Mouse (Mus musculus) ES-Bruce4 (cell line): Measurements from ENCODE around the gene Csmd2. TPM values are rescaled to one million over a fixed set of nuclear protein-coding genes. Genes with fewer than 3 reads are reported as not detected.

Source experiments
- H3K27ac ChIP-seq: 2 replicates; pipeline ENCODE4 v1.5.1; 2012; ENCODE audit warnings: low read length, inconsistent platforms; ENCODE audit not compliant: insufficient read depth
- H3K27me3 ChIP-seq: 2 replicates; pipeline ENCODE4 v1.6.1; 2012; ENCODE audit warnings: mild to moderate bottlenecking, low read length, inconsistent platforms; ENCODE audit not compliant: control insufficient read depth, poor library complexity, insufficient read depth, severe bottlenecking
- H3K36me3 ChIP-seq: 2 replicates; pipeline ENCODE4 v1.6.1; 2012; ENCODE audit warnings: inconsistent platforms, mild to moderate bottlenecking, low read length, moderate library complexity; ENCODE audit not compliant: control insufficient read depth, poor library complexity, insufficient read depth, severe bottlenecking
- H3K4me1 ChIP-seq: one replicate; pipeline ENCODE4 v1.8.1; 2011; ENCODE audit warnings: low read length; ENCODE audit not compliant: control insufficient read depth, insufficient read depth
- H3K4me3 ChIP-seq: 2 replicates; pipeline ENCODE4 v1.5.1; 2011; ENCODE audit warnings: low read depth, mild to moderate bottlenecking, low read length
- H3K9ac ChIP-seq: 2 replicates; pipeline ENCODE4 v1.6.1; 2012; ENCODE audit warnings: low read depth, mild to moderate bottlenecking, inconsistent platforms; ENCODE audit not compliant: poor library complexity, severe bottlenecking
- H3K9me3 ChIP-seq: replicated peaks from 2 replicates; pipeline ENCODE4 v1.6.1; 2012; ENCODE audit warnings: mild to moderate bottlenecking, low read length, inconsistent platforms; ENCODE audit not compliant: control insufficient read depth, poor library complexity, insufficient read depth, severe bottlenecking
- CTCF ChIP-seq: IDR thresholded peaks from one replicate; pipeline ENCODE4 v1.8.1; 2011; ENCODE audit warnings: low read depth, low read length
- EP300 ChIP-seq: IDR thresholded peaks from 2 replicates; pipeline ENCODE4 v1.6.1; 2011; ENCODE audit warnings: low read depth, low read length; ENCODE audit not compliant: insufficient read depth
- POLR2A ChIP-seq: IDR thresholded peaks from one replicate; pipeline ENCODE4 v1.8.1; 2011; ENCODE audit warnings: low read length; ENCODE audit not compliant: insufficient read depth
- polyA plus RNA-seq: library from polyadenylated mRNA; stranded (reverse); fragments of >200 nt; gene quantifications from 2 replicates; pipeline ENCODE4 v1.2.4, GENCODE M21; 2011; ENCODE audit warnings: low read depth; ENCODE audit not compliant: missing spikeins, insufficient read depth, insufficient read length

The Csmd2 gene
- polyA plus RNA-seq, 1 experiment, result 4.0 TPM

DNA sequence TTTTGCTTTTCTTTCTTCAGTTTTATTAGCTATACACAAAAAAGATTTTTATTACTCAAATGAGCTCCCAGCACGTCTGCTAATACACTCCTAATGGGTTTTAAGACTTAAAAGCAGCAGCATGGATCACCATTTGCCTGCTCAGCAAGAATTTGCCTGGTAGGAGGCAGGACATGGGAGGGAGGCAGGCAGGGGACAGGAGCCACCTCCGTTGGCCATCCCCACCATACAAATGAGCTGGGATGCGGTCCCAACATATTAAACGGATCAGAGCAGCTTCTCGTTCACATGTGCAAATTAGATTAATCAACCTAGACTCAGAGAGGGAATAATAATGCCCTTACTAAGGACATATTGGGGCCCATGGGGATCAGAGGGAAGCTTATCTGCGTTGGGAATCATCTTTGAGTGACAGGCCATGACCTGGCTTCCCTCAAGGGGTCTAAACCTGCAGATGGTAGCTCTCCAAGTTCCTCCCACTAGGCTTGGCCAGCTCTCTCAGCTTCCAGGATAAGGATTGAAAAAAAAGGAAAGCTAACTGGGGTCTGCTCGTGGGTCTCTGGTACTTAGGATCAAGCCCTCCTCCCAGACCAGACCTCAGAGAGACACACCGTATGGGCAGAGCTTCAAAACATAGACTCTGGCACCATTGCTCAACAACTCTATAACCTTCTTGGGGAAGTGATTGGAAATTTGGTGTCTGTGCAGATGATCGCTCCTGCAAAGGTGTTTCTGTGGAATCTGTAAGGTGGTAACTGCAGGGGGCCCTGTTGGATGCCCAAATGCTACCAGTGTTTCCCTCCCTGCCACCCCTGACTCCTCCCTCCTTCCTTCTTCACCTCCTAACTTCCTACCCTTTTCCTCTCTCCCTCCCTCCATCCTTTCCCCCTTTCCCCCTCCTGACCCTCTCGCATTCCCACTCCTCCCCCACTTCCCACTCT, 153.8 kb downstream of the Csmd2 start:
- no peaks in the 10 kb centered on the region; the same call in 1 of the 2 replicates for H3K27me3 ChIP-seq
- H3K9ac ChIP-seq, result no peak overlapping the region
- no peaks in the 10 kb centered on the region for H3K4me1 ChIP-seq
- TF ChIP-seq POLR2A (no peak), EP300 (no peak), CTCF (no peak)
- H3K4me3 ChIP-seq, result no peak overlapping the region
- H3K9me3 ChIP-seq, result no peaks in the 10 kb centered on the region
- H3K36me3 ChIP-seq, result no peaks in the 10 kb centered on the region
- H3K27ac ChIP-seq, result no peak overlapping the region

DNA sequence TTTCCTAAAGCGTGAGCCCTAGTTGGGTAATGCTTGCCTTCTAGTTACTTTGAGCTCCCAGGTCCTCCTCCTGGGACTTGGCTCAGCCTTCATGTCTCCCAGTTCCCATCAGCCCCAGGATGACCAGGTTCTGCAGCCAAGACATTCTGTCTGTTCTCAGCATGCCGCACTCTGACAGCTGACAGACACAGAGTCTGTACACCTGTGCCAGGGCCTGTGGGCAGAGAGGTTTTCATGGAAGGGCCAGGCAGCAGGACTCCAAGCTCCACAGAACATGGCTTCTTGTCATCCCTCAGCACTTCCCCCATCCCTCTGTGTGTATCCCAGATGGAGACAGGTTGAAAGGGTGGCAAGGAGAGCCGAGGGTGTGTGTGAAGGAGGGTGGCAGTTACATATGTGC, 154.6 kb downstream of the Csmd2 start:
- no peak overlapping the region for H3K27ac ChIP-seq
- no peaks in the 10 kb centered on the region for H3K4me1 ChIP-seq
- no peak overlapping the region for H3K4me3 ChIP-seq
- no peaks in the 10 kb centered on the region for H3K36me3 ChIP-seq
- H3K27me3 ChIP-seq, result no peaks in the 10 kb centered on the region; the same call in 1 of the 2 replicates
- no peaks in the 10 kb centered on the region for H3K9me3 ChIP-seq
- TF ChIP-seq POLR2A (no peak), EP300 (no peak), CTCF (no peak)
- no peak overlapping the region for H3K9ac ChIP-seq

DNA sequence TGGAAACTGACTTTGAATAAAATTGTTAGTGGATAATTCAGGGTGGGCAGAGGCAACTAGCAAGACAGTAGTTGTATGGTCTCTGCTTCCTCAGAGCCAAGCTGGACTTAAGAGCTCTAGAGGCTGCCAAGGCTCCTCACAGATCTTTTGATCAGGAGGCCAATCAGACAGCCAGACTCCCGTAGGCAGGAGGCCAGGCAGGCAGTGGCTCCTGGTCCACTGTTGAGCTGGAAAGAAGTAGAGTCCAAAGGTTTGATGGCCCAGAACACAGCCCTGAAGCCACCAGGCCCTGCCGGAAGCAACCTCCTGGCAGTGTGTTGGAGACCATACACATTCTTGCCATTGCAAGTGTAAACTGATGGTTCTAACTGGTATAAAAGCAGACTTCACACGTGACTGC, 155.5 kb downstream of the Csmd2 start:
- no peaks in the 10 kb centered on the region for H3K9me3 ChIP-seq
- H3K27ac ChIP-seq, result no peak overlapping the region
- H3K9ac ChIP-seq, result no peak overlapping the region
- no peaks in the 10 kb centered on the region for H3K4me1 ChIP-seq
- H3K4me3 ChIP-seq, result no peak overlapping the region
- H3K36me3 ChIP-seq, result no peaks in the 10 kb centered on the region
- no peaks in the 10 kb centered on the region; the same call in 1 of the 2 replicates for H3K27me3 ChIP-seq
- TF ChIP-seq EP300 (no peak), POLR2A (no peak), CTCF (no peak)

DNA sequence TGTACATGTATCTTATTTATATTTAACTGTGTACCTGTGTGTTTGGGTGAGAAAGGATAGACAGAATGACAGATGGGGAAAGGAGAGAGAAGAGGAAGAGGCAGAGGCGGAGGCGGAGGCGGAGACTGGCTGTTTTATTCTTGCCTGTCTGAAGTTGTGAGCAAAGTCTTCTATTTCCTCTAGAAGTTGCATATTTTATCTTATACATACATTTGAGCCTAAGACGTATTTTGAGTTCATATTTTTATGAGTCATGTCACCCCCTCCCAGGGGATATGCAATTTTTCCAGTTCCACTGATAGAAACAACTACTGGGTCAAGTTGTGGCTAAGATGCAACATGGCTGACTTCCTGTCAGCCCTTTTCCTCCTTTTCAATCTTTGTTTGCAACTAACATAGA, 161.9 kb downstream of the Csmd2 start:
- no peak overlapping the region for H3K9ac ChIP-seq
- no peak for TF ChIP-seq EP300
- TF ChIP-seq POLR2A, result no peak
- TF ChIP-seq CTCF, result no peak
- no peak overlapping the region for H3K4me3 ChIP-seq
- H3K27me3 ChIP-seq, result no peaks in the 10 kb centered on the region
- H3K27ac ChIP-seq, result no peak overlapping the region
- no peaks in the 10 kb centered on the region for H3K9me3 ChIP-seq
- no peaks in the 10 kb centered on the region for H3K36me3 ChIP-seq
- H3K4me1 ChIP-seq, result no peaks in the 10 kb centered on the region

DNA sequence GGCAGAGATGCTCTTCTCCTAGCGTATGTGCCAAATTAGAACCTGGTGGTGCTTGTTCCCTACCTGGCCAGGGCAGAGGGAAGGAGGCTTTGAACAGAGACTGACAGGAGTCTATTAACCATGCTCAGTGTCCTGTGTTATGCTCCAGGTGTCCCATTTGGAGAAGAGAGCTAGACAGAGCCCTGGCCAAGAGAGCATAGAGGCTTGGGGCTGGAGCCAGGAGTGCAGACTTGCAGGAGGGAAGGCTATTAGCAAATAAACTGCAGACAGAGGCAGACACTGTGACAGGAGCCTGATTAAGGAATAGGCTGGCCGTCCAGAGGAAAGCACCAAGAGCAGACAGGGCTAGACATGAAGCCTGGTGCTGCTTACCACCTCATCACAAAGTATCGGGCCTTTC, 164.4 kb downstream of the Csmd2 start:
- no peaks in the 10 kb centered on the region for H3K9me3 ChIP-seq
- H3K27me3 ChIP-seq, result no peaks in the 10 kb centered on the region
- no peak overlapping the region for H3K4me3 ChIP-seq
- TF ChIP-seq POLR2A (no peak), EP300 (no peak), CTCF (no peak)
- H3K9ac ChIP-seq, result no peak overlapping the region
- no peak overlapping the region for H3K27ac ChIP-seq
- H3K36me3 ChIP-seq, result no peaks in the 10 kb centered on the region
- no peaks in the 10 kb centered on the region for H3K4me1 ChIP-seq

DNA sequence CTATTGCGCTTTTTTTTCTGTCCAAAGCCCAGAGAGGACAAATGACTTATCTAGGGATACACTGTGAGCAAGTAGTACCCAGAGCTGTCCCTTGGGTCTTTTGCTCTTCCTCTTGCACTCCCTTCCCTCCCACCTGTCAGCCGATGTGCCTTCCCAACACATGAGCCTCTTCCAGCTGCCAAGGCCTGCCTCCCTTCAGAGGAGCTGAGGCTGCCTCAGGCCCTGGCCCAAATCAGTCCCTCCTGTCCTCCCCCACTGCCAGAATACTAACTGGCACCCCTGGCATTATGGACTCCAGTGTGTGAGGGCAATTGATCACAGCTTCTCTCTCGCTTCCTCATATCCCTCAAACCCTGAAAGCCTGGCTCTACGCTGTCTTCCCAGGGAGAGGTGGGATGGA, 165.5 kb downstream of the Csmd2 start:
- no peaks in the 10 kb centered on the region for H3K27me3 ChIP-seq
- TF ChIP-seq EP300, result no peak
- TF ChIP-seq POLR2A, result no peak
- TF ChIP-seq CTCF, result no peak
- no peak overlapping the region for H3K4me3 ChIP-seq
- no peak overlapping the region for H3K27ac ChIP-seq
- no peaks in the 10 kb centered on the region for H3K4me1 ChIP-seq
- H3K9me3 ChIP-seq, result no peaks in the 10 kb centered on the region
- no peaks in the 10 kb centered on the region for H3K36me3 ChIP-seq
- H3K9ac ChIP-seq, result no peak overlapping the region
